Mouse (Mus musculus) left cerebral cortex, postnatal 25 days (tissue): ENCODE measurements around the gene Capn15. TPM values are rescaled to one million over a fixed set of nuclear protein-coding genes. Genes with fewer than 3 reads are reported as not detected.

Experiments used
- DNase-seq, 2 experiments: peaks; one replicate each; pipeline ENCODE4 v3.0.0; 2022; ENCODE audit warnings: low spot score in 2 of 2, mixed read lengths in 1 of 2
- intact Hi-C: fragments of 180-260 bp; cut with DNase I; formaldehyde crosslinking; loops from one replicate; pipeline ENCODE4 v1.15.1; 2025
- total RNA-seq, 2 experiments: library from RNA; stranded (reverse); gene quantifications; 2 replicates each; pipeline ENCODE4 v1.2.3; 2021

Capn15 gene
- total RNA-seq, result 10 to 100 TPM; 47.0 to 51.6 TPM

DNA sequence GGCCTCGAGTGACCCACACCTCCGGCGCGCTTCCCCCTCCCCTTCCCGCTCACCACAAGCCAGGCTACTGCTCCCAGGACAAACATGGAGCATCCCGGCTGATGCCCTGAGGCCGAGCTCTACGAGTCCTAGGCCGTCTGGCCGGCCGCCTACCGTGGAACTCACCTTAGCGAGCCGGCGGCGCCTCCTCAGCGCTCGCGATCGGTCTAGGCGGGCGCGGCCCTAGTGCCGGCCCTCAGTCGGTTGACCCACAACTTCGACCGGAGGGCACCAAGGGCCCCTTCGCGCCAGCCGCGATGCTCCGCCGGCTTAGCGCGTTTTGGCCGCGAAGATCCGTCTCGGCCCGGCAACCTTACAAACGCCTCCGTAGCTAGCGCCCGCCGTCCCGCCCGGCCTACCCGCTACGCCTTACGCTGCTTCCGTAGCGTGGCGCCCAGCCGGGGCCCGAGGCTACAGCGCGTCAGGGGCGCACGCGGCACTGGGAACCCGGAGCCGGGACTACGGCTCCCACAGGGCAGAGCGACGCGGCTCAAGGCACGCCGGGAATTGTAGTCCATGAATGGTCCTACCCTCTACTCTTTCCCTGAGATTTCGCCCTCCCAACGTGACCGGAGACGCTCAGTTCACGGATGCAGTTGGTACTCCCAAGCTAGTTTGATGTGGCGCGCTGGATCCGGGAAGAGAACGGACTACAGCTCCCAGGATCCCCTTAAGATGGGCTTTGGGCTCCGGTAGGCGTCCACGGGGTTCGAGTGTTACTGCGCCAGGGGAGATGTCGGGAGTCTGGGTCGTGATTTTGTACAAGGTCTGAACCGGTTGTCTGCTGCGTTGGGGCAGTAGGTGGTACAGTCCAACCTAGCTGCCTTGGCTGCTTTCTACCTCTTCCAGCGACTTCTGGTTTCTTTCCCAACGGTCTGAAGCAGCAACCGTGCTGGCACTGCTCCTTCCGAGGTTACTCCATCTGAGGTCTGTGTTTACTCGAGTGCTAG, at the start of gene Capn15:
Gene Capn15 (minus strand): TSS at position 491 of the 989 bp plus-strand sequence.
- intact Hi-C loops, result loop anchor here (2.0 kb wide), 1 partner anchor 67 kb away; the partner anchor contains the start of gene Rab40c
- DNase-seq, result peak; percentile 96 to 99

GRCm38 (mm10) chr17:26032037-26032436, 46.4 kb upstream of the Capn15 start:
- DNase-seq, result peak in 1 of 2 experiments; percentile 51
- intact Hi-C loops, result no loop called here

DNA sequence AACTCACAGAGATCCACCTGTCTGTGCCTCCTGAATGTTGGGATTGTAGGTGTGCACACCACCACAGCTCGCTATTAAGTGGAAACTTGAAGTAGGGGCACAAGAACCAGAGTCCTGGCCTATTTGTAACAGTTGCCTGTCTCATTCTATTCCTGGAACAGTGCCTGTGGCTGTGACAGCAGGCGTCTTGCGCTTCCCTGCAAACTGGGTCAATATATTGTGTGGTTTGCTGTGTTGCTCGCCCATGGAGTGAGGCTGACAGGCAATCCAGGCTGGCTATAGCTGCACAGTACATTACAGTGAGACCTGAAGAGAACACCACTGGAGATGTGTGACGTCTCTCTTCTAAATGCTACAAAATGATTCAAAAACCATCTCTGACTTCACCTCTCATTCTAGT, 46.0 kb upstream of the Capn15 start:
- intact Hi-C loops, result no loop called here

DNA sequence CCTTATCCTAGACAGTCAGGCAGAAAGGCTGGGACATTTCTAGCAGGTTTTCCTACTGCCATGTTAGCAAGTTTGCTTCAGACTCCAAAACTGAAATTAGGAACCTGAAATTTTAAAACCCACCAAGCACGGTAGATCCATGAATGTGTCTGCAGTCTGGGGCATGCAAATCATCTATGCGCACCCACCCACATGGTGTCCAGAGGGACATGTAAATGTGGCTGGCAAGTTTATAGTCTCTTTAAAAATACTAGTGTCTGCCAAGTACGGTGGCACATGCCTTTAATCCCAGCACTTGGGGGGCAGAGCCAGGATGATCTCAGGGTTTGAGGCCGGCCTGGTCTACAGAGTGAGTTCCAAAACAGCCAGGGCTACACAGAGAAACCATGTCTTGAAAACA, 42.7 kb upstream of the Capn15 start:
- intact Hi-C loops, result loop anchor here (5.0 kb wide), 1 partner anchor 64 kb away; the partner anchor contains the start of gene Decr2
- DNase-seq, result peak in 1 of 2 experiments; percentile 57

More for the DNA sequence above, 46.0 kb upstream of the Capn15 start:
- peak in 1 of 2 experiments; percentile 70 for DNase-seq

DNA sequence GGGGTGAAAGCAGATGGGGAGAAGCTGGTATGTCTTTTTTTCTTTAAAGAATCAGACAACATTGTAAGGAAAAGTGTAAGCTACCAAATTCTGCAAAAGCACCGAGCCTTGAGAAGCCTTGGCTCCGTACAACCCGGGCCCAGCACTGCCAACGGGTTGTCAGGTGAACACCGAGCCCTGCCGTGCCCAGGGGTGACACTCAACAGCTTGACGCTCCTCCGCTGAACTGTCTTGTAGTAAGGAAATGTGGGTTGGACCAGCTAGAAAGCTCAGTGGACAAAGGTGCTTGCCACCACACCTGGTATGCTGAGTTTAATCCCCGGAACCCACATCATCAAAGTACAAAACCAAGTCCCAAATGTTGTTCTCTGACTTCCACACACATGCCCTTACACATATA, 39.1 kb upstream of the Capn15 start:
- intact Hi-C loops, result loop anchor here (5.0 kb wide), 1 partner anchor 68 kb away; the partner anchor contains the start of gene Decr2
- no peak for DNase-seq

GRCm38 (mm10) chr17:26023966-26024365, 38.4 kb upstream of the Capn15 start:
- DNase-seq, result no peak
- intact Hi-C loops, result no loop called here

DNA sequence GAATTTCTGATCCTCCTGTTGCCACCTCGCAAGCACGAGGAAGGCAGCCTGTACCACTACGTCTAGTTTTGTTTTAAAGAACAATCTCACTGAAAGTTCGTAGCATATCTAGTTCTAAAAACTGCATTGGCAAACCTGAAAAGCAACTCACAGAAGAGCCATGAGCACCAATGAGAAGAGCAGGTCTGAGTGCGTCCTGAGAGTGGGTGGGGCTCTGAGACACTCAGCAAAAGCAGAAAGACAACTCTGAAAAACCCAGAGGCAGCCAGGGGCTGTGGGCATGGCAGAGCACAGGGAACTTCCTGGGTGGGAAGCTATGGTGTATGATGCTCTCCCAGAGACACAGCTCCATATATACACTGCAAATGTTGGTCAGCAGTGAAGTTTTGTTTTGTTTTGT, 37.6 kb upstream of the Capn15 start:
- intact Hi-C loops, result no loop called here
- no peak for DNase-seq

DNA sequence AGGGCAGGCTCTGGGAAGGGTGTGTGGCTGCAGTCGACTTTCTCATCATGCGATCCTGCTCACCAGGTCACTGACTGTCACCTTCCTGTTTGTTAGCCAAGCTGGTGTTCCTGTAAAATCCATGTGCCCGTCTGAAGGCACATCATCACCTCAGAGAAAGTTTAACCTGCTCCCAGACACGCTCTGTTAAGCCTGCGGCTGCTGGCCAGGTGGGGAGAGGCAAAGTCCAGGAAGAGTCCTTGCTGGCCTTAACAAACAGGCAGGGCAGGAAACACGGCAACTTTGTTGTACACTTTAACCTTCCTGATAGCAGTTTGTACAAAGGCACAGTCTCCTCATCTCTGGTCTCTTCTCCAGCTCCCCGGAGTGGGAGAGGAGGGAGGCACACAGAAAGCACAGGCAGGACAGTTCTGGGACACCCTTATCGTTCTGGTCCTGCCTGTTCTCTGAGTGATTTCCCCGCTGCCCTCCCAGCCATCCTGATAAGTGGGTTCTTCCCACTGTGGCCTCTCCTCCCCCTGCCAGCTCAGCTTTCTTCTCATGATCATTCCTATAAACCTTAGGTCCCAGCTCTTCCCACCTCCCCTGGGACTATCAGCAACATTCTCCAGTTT, 36.2 kb upstream of the Capn15 start:
- intact Hi-C loops, result no loop called here
- DNase-seq, result no peak

DNA sequence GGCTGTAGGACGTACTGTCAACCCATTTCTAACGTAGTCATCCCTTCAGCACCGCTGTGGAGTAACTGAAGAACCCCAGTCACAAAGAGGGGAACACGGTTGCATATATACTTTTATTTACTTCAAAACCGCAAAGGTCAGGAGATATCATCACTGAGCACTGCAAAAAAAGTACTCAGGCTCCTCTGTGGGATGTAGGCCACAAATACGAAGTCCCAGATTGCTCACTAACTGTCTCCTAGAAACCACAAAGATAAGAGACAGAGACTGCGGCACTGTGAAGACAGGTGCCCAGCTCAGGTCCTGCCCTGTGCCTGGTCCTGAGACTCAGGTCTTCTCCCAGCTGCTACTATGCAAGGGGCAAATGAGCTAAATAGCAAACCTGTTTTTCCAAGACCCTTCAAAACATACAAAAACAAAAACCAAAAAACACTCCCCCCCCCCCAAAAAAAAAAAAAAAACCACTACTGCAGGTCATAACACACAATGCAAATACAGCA, 35.3 kb upstream of the Capn15 start:
- intact Hi-C loops, result no loop called here
- no peak for DNase-seq

GRCm38 (mm10) chr17:26018388-26018787, 32.8 kb upstream of the Capn15 start:
- intact Hi-C loops, result no loop called here
- no peak for DNase-seq

- intact Hi-C loops, result no loop called here
- peak in 1 of 2 experiments; percentile 58 for DNase-seq
Measured at GRCm38 (mm10) chr17:26017949-26018348, 32.4 kb upstream of the Capn15 start.

DNA sequence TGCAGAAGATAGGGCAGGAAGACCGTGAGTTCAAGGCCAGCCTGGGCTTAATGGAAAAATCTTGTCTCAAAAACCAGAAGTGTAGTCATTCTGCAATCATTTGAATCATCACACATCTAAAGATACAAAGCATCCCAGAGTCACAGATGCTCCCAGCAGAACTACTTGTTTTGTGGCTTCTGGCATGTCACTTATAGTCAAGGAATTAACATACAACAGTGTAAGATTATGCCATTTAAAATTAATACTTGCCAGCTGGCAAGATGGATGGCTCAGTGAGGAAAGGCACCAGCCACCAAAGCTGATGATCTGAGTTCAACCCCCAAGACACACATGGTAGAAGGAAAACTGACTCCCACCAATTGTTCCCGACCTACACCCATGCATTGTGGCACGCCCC, 31.4 kb upstream of the Capn15 start:
- intact Hi-C loops, result no loop called here
- no peak for DNase-seq

DNA sequence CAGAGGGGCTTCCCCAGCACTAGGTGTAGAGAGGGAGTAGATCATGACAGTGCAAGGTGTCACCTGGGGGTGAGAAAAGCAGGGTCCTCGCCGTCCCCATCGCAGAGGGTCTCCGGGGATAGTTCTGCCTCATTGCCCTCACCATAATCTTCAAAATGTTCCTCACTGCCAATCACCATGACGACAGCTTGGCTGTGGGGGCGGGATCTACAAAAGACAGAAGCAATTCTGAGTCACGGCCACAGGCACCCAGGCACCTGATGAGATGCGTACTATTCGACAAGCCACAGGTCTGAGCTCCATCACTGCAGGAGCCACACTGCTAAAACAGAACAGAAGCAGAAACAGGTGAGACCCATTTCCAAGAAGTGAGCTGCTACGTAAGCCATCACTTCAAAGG, 28.1 kb upstream of the Capn15 start:
- intact Hi-C loops, result loop anchor here (1.0 kb wide), 1 partner anchor 119 kb away; no protein-coding TSS in a partner anchor
- DNase-seq, result peak; percentile 54 to 76

- intact Hi-C loops, result loop anchor here (1.0 kb wide), 1 partner anchor 78 kb away; the partner anchor contains the start of gene Decr2
- DNase-seq, result peak; percentile 59 to 69
Measured at GRCm38 (mm10) chr17:26011841-26012460, 26.4 kb upstream of the Capn15 start.

- peak; percentile 85 to 90 for DNase-seq
- intact Hi-C loops, result no loop called here
Measured at GRCm38 (mm10) chr17:26009540-26009939, 23.9 kb upstream of the Capn15 start.

GRCm38 (mm10) chr17:26008787-26009186, 23.2 kb upstream of the Capn15 start:
- intact Hi-C loops, result no loop called here
- DNase-seq, result no peak

GRCm38 (mm10) chr17:26008331-26008730, 22.7 kb upstream of the Capn15 start:
- DNase-seq, result no peak
- intact Hi-C loops, result no loop called here

DNA sequence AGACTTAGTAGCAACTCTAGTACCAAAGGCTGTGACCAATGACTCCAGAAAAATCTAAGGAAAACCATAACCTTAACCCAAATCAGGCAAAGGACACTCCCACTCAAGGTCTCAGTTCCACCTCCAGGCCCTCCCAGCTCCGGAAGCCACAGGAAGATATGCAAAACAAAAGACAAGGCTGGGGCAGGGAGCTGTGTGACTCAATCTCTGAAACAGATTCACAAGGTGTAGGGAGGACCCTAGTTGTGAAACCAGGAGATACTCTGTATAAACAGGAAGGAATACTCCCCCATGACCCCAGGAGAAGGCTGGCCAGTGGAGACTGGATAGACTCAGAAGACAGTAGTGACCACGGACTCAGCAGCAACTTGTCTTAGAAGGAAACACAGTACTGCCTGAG, 22.1 kb upstream of the Capn15 start:
- no peak for DNase-seq
- intact Hi-C loops, result no loop called here

DNA sequence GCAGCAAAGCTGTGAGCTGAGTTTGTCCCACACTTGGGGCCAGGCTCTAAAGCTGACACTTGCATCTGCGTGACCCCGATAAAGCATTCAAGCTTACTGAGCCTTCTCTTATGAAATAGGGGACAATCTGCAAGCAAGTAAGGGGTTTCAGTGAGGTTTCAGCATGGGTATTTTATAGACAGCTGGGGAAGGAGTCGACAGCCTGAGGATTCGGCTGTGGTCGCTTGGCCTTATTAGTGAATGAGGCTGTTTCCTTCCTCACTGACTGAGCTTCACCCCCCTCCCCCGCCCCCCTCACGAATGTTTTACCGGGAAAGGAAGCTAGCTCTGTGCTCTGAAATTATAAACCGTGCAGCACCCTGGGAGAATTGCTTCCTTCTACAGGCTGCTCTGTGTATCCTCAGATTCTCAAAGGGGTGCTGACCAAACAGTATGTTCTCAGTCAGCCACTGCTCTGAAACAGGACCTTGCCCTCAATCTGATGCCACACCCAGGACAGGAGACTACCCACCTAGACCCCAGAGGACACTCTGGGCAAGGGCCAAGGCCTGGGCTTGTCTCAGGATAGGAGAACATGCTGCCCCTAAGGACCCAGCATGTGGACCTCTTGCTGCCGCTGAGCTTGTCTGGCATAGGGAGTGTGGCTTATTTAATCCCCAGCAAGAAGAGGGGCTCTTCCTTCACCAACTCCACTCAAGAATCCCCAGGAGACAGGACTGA, 20.3 kb upstream of the Capn15 start:
- intact Hi-C loops, result no loop called here
- DNase-seq, result no peak
